Mouse (Mus musculus) embryonic facial prominence, embryonic 11.5 days (tissue): ENCODE results near the gene Mapk8ip2. TPM values are rescaled to one million over a fixed set of nuclear protein-coding genes. Genes with fewer than 3 reads are reported as not detected.

Experiments
- ATAC-seq: fragments of 200-750 bp; cut with Nextera tagmentation; replicated peaks from 2 replicates; pipeline ENCODE4 v1.8.0; 2017; ENCODE audit warnings: low read depth; ENCODE audit not compliant: insufficient number of reproducible peaks, low FRiP score, low TSS enrichment
- DNase-seq: peaks from one replicate; pipeline ENCODE4 v3.0.0-alpha.2; 2015; ENCODE audit warnings: low spot score
- H3K27ac ChIP-seq: fragments of 300-500 bp; sonication (generic); replicated peaks from 2 replicates; pipeline ENCODE4 v1.5.1; 2014; ENCODE audit warnings: mild to moderate bottlenecking, low read depth, low read length, control low read depth
- H3K27me3 ChIP-seq: fragments of 300-500 bp; sonication (generic); 2 replicates; pipeline ENCODE4 v1.6.1; 2014; ENCODE audit warnings: mild to moderate bottlenecking, low read length, moderate library complexity, mixed read lengths; ENCODE audit not compliant: control insufficient read depth, insufficient read depth
- H3K36me3 ChIP-seq: fragments of 300-500 bp; sonication (generic); replicated peaks from 2 replicates; pipeline ENCODE4 v1.6.1; 2014; ENCODE audit warnings: low read depth, mild to moderate bottlenecking, low read length, moderate library complexity, mixed read lengths; ENCODE audit not compliant: control insufficient read depth, insufficient read depth
- H3K4me1 ChIP-seq: fragments of 300-500 bp; sonication (generic); 2 replicates; pipeline ENCODE4 v1.6.1; 2014; ENCODE audit warnings: low read length, mixed read lengths; ENCODE audit not compliant: control insufficient read depth, insufficient read depth
- H3K4me2 ChIP-seq: fragments of 300-500 bp; sonication (generic); 2 replicates; pipeline ENCODE4 v1.6.1; 2014; ENCODE audit warnings: low read depth, mild to moderate bottlenecking, control low read depth, low read length, moderate library complexity
- H3K4me3 ChIP-seq: fragments of 300-500 bp; sonication (generic); 2 replicates; pipeline ENCODE4 v1.5.1; 2014; ENCODE audit warnings: low read depth, low read length, control low read depth
- H3K9ac ChIP-seq: fragments of 300-500 bp; sonication (generic); replicated peaks from 2 replicates; pipeline ENCODE4 v1.6.1; 2014; ENCODE audit warnings: mild to moderate bottlenecking, control low read depth, low read length
- H3K9me3 ChIP-seq: fragments of 300-500 bp; sonication (generic); replicated peaks from 2 replicates; pipeline ENCODE4 v1.6.1; 2016; ENCODE audit warnings: mild to moderate bottlenecking, low read length, inconsistent platforms, mixed read lengths; ENCODE audit not compliant: control insufficient read depth
- WGBS: fragments of 180-500 bp; shearing (Covaris S2); extraction: QIAGEN DNeasy Blood & Tissue Kit; methylation state at CpG from one replicate; pipeline ENCODE4 v1.1.7; 2014; 5-methylcytosine and 5-hydroxymethylcytosine counted together
- polyA plus RNA-seq: library from polyadenylated mRNA; unstranded; fragments of >200 nt; fragmentation: Nextera tagmentation; extraction: Ambion mirVana; gene quantifications from 2 replicates; pipeline ENCODE4 v1.2.1, GENCODE M21; 2014

The Mapk8ip2 gene
- polyA plus RNA-seq, 1 experiment from 2014 or later, result 5.4 TPM

DNA sequence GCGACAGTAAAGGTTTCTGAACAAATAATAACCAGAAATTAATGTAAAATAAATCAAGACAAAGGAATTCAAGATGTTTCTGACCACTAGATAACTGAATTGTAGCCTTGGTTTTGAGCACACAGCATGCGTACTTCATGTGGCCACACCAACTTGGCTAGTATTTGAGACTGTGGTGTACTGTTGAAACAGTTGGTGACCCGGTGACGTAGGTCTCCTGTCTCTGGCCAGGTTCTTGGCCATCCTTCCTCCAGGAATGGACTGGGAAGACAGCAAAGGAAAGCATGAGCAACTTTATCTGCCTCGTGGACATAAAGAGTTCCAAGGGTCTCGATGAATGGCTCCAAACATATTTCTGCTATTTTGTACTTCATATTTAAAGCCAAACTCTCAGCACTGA is 21.9 kb upstream of the Mapk8ip2 start:
- 92% methylated on average over 6 of the region's 6 CpGs for WGBS
- DNase-seq, result no peak
- no peak overlapping the region for H3K4me3 ChIP-seq
- no peak overlapping the region for H3K9ac ChIP-seq
- H3K27ac ChIP-seq, result no peak overlapping the region
- no peak overlapping the region for H3K4me2 ChIP-seq
- H3K4me1 ChIP-seq, result no peaks in the 10 kb centered on the region
- no peaks in the 10 kb centered on the region for H3K27me3 ChIP-seq
- H3K9me3 ChIP-seq, result no peaks in the 10 kb centered on the region
- ATAC-seq, result no peak
- H3K36me3 ChIP-seq, result no peaks in the 10 kb centered on the region

DNA sequence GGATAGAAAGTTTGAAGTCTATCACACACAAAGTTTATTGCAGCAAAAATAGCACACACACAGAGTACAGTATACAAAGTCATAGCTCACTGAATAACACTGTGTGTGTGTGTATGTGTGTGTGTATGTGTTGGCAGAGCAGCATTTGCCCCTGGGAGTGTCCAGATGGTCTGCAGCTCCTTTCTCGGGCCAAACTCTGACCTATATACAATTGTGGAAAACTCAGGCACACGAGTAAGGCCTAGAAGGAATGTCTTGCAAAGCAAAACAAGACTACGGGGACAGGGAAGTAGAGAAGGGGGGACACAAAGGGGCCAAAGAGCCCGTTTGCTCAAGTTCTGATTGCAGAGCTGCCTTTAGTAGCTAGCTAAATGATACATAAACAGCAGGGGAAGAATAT is 20.8 kb upstream of the Mapk8ip2 start:
- H3K4me3 ChIP-seq, result no peak overlapping the region
- no peak overlapping the region for H3K27ac ChIP-seq
- H3K4me2 ChIP-seq, result no peak overlapping the region
- ATAC-seq (no peak), DNase-seq (no peak)
- WGBS, result 70% methylated on average over 4 of the region's 4 CpGs
- no peak overlapping the region for H3K9ac ChIP-seq
- no peaks in the 10 kb centered on the region for H3K27me3 ChIP-seq
- no peaks in the 10 kb centered on the region for H3K9me3 ChIP-seq
- no peaks in the 10 kb centered on the region for H3K4me1 ChIP-seq
- no peaks in the 10 kb centered on the region for H3K36me3 ChIP-seq

DNA sequence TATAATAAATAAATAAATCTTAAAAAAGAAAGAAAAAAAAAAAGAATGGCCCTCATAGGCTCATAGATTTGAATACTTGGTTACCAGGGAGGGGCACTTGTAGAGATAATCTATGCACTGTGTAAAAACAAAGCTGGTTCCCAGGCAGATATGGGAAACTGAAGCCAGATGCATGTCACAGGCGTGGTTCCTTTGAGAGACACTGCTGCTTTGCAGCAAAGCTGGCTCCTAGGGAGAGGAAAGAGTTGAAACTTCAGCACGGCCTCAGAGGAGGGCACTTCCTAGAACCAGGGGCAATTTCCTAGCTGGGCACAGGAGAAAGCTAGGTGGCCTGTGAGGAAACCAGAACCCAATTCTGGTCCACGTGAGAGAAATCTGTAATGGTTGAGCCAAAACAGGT is 19.6 kb upstream of the Mapk8ip2 start:
- H3K4me3 ChIP-seq, result no peak overlapping the region
- no peak overlapping the region for H3K4me2 ChIP-seq
- no peaks in the 10 kb centered on the region for H3K9me3 ChIP-seq
- H3K9ac ChIP-seq, result no peak overlapping the region
- 63% methylated on average over 3 of the region's 3 CpGs for WGBS
- no peaks in the 10 kb centered on the region for H3K36me3 ChIP-seq
- H3K27ac ChIP-seq, result no peak overlapping the region
- no peaks in the 10 kb centered on the region for H3K27me3 ChIP-seq
- ATAC-seq (no peak), DNase-seq (no peak)
- no peaks in the 10 kb centered on the region for H3K4me1 ChIP-seq

DNA sequence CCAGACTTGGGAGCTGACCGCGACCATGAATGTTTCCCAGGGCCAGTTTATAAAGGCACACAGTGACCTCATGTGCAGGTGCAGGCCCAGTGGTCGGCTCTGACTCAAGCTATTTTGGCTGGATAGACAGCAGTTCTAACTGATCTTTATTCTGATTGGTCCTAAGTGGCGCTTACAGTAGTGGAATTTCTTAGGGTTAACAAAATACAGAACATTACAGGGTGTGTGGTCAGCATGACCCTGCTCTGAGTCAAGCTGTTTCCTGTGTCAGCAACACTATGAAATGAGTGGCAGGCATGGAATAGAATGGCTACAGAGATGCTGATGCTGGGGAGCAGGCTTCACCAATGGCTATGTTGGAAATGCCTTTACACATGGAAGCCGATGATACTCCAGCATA is 17.8 kb upstream of the Mapk8ip2 start:
- ATAC-seq (no peak), DNase-seq (no peak)
- Histone ChIP-seq H3K27ac (no peak overlapping the region), H3K27me3 (no peaks in the 10 kb centered on the region), H3K9me3 (no peaks in the 10 kb centered on the region), H3K4me2 (no peak overlapping the region), H3K9ac (no peak overlapping the region), H3K4me1 (no peaks in the 10 kb centered on the region), H3K36me3 (no peaks in the 10 kb centered on the region), H3K4me3 (no peak overlapping the region)
- WGBS, result 87% methylated on average over 5 of the region's 5 CpGs

DNA sequence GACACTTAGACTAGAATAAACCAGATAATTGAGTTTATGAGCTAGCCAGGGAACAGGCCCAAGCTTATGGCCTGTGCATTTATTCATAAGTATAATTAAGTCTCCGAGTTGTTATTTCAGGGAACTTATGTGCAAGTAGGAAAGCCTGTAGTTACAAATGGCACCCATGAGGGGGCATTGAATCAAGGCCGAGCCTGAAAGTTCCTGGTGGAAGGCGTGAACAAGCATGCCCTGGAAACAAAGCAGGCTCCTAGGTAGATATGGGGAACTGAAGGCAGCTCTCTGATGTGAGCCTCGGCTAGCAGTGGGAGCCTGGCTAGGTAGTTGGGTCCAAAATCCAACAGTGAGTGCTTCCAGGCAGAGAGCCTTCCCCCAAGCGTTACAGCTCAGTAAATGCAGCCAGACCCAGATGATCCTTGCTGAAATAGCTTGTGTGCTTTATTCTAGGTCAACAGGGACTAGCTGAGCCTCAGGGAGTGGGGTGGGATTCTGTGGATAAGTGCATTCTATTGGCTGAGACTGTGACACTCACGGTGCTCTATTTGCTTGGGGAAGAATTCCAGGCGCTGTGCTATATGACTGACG is 11.1 kb upstream of the Mapk8ip2 start:
- H3K9ac ChIP-seq, result no peak overlapping the region
- H3K4me2 ChIP-seq, result no peak overlapping the region
- H3K4me1 ChIP-seq, result no peaks in the 10 kb centered on the region
- no peaks in the 10 kb centered on the region for H3K27me3 ChIP-seq
- 40% methylated on average over 8 of the region's 8 CpGs for WGBS
- H3K36me3 ChIP-seq, result no peaks in the 10 kb centered on the region
- ATAC-seq (no peak), DNase-seq (peak; percentile 28)
- H3K9me3 ChIP-seq, result no peaks in the 10 kb centered on the region
- no peak overlapping the region for H3K27ac ChIP-seq
- H3K4me3 ChIP-seq, result no peak overlapping the region

DNA sequence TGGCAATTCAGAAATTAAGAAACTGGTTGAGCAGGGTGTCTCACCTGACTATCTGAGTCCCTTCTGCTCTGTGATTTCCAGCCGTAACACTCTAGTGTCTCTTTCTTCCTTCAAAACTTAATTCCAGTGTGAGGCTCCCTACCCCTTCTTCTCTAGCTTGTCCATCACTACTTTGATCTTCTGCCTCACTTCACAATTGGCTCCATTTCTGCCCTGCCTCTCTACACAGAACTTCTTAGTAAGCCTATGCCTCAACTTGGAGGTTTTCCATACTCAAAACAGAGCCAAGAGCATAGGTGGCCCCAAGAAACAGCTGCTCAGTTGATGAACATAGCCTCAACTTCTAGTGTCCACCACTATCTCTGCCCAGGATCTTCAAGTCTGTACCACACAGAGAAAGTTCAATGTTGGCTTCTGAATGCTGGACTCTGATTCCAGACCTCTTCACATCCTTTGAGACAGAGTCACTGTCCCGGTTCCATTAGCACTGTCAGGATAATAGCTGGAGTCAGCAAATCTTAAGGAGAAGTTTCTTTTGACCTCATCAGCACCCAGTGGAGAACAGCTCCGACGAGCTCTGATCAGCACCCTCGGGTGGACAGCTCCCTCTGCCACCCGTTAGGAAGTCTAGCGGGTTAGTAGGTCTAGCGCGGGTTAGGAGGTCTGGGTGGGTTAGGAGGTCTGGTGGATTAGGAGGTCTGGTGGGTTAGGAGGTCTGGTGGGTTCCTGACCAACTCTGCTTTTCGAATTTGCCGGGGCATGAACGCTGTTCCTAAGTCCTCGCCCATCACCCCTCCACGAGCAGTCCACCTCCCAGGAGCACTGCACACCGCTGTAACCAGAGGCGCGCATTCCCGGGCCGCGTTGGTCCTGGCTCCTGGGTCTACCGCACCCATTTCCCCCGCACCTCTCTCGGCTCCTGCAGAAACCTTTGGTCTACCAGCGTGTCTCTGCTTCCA is 528 bp upstream of the Mapk8ip2 start:
- no peak overlapping the region for H3K27ac ChIP-seq

DNA sequence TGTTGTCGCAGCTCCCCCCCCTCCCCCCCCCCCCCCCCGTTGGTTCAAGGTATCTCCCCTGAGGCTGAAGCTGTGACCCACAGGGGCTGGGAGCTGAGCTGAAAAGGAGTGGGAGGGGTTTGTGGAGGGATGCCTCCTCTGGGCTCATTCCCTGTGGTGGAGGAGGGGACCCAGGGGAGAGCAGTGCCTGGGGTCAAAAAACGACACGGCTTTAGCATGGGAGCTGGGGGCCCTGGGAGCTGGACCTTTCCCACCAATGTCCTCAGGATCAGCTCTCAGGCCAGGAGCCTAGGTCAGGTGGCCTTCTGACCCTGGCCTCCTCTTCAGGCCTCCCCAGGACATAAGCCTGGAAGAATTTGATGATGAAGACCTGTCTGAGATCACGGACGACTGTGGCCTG is 1.1 kb downstream of the Mapk8ip2 start:
- DNase-seq, result no peak
- 12% methylated on average over 4 of the region's 6 CpGs for WGBS
- Histone ChIP-seq H3K27me3 (peaks cover 5% of the 10 kb centered on the region; the same call in 1 of the 2 replicates), H3K4me1 (no peaks in the 10 kb centered on the region), H3K9me3 (no peaks in the 10 kb centered on the region), H3K27ac (no peak overlapping the region), H3K4me3 (peak overlapping the region; percentile 49; the same call in 1 of the 2 replicates), H3K36me3 (no peaks in the 10 kb centered on the region; the same call in 1 of the 2 replicates), H3K9ac (no peak overlapping the region; the same call in 1 of the 2 replicates), H3K4me2 (peak overlapping the region; percentile 90)
- 0 out of 2 replicates have a peak, but pooled peaks have one; percentile 41 for ATAC-seq

More for the DNA sequence above, 528 bp upstream of the Mapk8ip2 start:
- peak; percentile 61 for ATAC-seq
- peak overlapping the region; percentile 90 for H3K4me2 ChIP-seq
- DNase-seq, result peak; percentile 88
- no peaks in the 10 kb centered on the region for H3K9me3 ChIP-seq
- no peaks in the 10 kb centered on the region for H3K4me1 ChIP-seq
- H3K27me3 ChIP-seq, result peaks cover 5% of the 10 kb centered on the region; the same call in 1 of the 2 replicates
- H3K36me3 ChIP-seq, result no peaks in the 10 kb centered on the region; the same call in 1 of the 2 replicates
- WGBS, result 5% methylated on average over 24 of the region's 24 CpGs
- H3K4me3 ChIP-seq, result peak overlapping the region; percentile 49
- H3K9ac ChIP-seq, result no peak overlapping the region

DNA sequence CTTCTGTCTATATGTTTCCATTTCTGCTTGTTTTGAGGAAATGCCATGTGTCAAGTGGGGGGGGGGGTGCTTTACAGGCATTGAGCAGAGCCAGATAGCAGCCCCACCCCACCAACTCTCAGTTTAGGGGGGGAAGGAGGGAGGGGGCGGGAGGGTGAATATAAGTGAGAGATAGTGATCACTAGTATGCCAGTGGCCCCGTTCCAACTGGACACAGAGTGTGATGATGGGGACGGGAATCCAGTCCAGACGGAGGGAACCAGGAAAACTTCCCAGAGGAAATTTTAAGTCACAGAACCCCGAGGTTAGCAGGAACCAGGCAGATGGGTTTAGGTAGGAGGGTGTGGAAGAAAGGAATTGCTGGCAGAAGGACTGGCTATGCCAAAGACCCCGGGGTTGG is 1.9 kb downstream of the Mapk8ip2 start:
- no peak for ATAC-seq
- Histone ChIP-seq H3K9me3 (no peaks in the 10 kb centered on the region), H3K9ac (no peak overlapping the region), H3K36me3 (no peaks in the 10 kb centered on the region; the same call in 1 of the 2 replicates), H3K4me3 (no peak overlapping the region), H3K27ac (no peak overlapping the region), H3K4me2 (no peak overlapping the region), H3K27me3 (peaks cover 5% of the 10 kb centered on the region; the same call in 1 of the 2 replicates), H3K4me1 (no peaks in the 10 kb centered on the region)
- 65% methylated on average over 6 of the region's 6 CpGs for WGBS
- no peak for DNase-seq
